Mouse (Mus musculus) macrophage (primary cell): Measurements from ENCODE around the gene Klf13. TPM values are rescaled to one million over a fixed set of nuclear protein-coding genes. Genes with fewer than 3 reads are reported as not detected.

ENCODE experiments used
- H3K27ac ChIP-seq: fragments of 350-480 bp; formaldehyde crosslinking; 2 replicates; pipeline ENCODE4 v1.9.0; 2021
- H3K36me3 ChIP-seq: fragments of 350-480 bp; formaldehyde crosslinking; 2 replicates; pipeline ENCODE4 v1.9.0; 2021; ENCODE audit errors: inconsistent target
- H3K4me3 ChIP-seq: fragments of 350-480 bp; formaldehyde crosslinking; 2 replicates; pipeline ENCODE4 v1.9.0; 2021; ENCODE audit errors: inconsistent target
- H3K79me2 ChIP-seq: fragments of 350-480 bp; formaldehyde crosslinking; 2 replicates; pipeline ENCODE4 v1.9.0; 2021; ENCODE audit errors: inconsistent target
- WGBS: methylation state at CpG from one replicate; pipeline ENCODE4 v1.1.7; 2026; ENCODE audit warnings: inconsistent platforms; ENCODE audit not compliant: missing documents; 5-methylcytosine and 5-hydroxymethylcytosine counted together
- polyA plus RNA-seq: library from polyadenylated mRNA; stranded (reverse); fragments of 250-400 nt; gene quantifications from 3 replicates; pipeline ENCODE4 v1.2.4, GENCODE M21; 2018; ENCODE audit warnings: inconsistent platforms

Gene Klf13
- polyA plus RNA-seq, 1 experiment from 2014 or later: 20.8 TPM

DNA sequence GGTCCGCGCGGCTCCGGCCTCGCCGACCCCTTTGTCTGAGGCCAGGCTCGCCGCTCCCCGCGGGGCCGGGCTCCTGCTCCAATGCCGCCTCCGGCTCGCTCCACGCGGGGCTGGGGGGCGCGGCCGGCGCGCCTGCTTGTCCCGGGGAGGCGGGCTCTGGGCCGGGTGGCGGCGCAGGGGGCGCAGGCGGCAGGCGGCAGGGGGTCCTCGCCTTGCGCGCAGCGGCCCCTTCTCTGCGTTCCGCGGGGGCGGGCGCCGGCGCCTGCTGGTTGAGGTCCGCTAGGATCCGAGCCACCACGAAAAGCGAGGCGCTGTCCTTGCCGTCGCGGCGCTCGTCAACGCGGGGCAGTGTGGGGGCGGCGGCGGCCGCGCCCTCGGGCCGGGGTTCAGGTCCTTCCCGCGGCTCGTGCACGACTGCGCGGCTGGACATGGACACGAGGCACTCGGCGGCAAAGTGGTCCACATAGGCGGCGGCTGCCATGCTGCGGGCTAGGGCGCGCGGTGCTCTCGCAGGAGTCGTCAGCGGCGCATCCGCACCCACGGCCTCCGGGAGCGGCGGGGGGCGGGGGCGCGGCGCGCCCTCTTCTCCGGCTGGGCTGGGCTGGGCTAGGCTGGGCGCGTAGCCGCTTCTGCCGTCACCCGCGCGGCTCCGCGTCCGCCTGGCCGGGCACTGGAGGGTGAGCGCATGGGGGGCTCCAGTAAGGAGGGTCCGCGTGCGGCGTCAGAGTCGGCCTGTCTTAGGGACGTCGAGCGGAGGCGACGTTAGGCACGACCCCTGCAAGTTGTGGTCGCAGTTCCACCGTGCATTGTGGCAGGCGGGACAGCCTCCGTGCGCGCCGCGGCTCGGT, 425 bp downstream of the Klf13 start:
- peak overlapping the region; percentile 28; the same call in 1 of the 2 replicates for H3K4me3 ChIP-seq
- no peak overlapping the region for H3K27ac ChIP-seq
- no peaks in the 10 kb centered on the region for H3K36me3 ChIP-seq
- peaks cover 38% of the 10 kb centered on the region for H3K79me2 ChIP-seq
- under 1% methylated on average over 109 of the region's 121 CpGs for WGBS

DNA sequence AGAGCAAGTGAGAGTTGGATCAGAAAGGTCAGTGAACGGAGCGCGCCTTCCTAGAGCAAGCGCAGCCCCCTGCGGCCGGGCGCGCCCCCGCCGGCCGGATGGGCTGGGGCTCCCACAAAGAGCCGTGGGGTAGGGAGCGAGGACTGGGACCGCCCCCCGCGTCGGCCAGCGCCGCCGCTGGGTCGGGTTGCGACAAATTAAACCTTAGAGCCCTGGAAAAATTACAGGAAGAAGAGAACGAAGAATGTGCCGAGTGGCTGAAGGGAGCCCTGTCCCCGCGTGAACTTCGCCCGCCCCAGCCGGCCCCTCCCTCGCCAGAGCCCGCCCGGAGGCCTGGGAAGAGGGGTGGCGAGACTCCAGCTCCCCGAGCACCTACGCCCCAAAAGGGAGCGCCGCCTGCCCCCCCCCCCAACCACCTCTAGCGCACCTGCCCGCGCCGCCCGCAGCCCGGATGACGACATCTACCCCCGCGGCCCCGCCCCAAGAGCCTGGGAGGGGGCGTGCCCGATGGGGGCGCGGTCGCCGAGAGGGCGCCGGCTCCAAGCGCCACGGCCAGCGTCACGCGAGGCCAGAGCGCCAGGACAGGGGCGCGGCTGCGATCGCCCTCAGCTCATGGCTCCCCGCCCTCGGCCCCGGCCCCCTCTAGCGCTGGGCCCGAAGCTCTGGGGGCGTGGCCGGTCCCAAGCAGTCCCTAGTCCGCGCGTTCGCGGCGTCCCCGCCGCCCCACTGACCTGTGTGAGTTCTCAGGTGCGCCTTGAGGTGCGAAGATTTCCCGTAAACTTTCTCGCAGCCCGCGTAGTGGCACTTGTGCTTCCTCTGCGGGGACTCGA, 1.3 kb downstream of the Klf13 start:
- peak overlapping the region; percentile 85 for H3K27ac ChIP-seq
- H3K36me3 ChIP-seq: no peaks in the 10 kb centered on the region
- peak overlapping the region; percentile 73 for H3K4me3 ChIP-seq
- H3K79me2 ChIP-seq: peaks cover 46% of the 10 kb centered on the region
- WGBS: under 1% methylated on average over 72 of the region's 88 CpGs

DNA sequence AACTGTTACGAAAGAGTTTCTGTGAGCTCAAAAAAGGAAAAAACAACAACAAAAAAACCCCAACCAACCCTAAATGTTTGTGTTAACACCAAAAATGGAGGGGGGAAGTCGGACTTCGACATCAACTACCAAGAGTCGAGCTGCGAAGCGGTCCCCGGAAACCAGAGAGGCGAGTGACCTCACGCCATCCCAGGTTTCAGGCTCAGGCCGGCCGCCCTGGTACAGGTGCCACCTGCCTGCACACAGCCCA, 1.8 kb downstream of the Klf13 start:
- 0% methylated on average over 11 of the region's 11 CpGs for WGBS
- Histone ChIP-seq H3K4me3 (peak overlapping the region; percentile 73), H3K79me2 (peaks cover 52% of the 10 kb centered on the region), H3K36me3 (no peaks in the 10 kb centered on the region), H3K27ac (peak overlapping the region; percentile 85)

DNA sequence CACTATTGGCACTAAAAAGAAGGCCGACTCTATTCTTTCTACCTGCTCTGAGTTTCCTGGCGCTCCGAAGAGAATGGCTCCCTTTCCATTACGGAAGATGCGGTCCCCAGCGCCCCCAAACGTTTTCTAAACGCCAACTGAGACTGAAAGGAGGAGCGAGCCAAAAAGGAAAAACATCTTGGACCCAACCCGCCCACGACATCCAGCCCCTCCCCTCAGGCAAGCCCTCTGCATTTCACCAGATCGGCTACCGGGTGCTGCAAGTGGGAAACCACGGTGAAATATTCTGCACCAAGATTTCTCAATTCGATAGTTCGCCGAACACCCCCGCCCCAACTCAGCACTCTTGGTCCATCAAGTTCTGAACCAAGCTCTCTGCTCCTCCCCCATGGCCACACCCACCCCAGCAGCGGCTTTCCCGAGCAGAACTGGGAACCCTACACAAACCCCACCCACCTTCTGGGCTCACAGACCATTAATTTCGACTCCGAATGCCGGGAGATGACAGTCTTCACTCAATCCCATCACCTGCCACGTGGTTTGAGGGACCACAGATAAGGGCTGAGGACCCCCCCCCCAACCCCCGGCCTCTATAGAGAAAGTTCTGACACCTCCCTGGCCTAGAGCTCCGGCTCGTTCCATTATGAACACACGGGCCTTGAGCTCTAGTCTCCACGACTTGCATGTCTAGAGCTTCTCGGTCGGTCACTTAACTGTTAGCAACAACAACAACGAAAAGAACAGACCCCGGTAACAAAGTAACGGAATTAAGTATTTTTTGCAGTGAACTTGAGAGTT, 2.3 kb downstream of the Klf13 start:
- Histone ChIP-seq H3K36me3 (no peaks in the 10 kb centered on the region), H3K4me3 (peak overlapping the region; percentile 73), H3K79me2 (peaks cover 57% of the 10 kb centered on the region), H3K27ac (peak overlapping the region; percentile 85)
- under 1% methylated on average over 33 of the region's 34 CpGs for WGBS

DNA sequence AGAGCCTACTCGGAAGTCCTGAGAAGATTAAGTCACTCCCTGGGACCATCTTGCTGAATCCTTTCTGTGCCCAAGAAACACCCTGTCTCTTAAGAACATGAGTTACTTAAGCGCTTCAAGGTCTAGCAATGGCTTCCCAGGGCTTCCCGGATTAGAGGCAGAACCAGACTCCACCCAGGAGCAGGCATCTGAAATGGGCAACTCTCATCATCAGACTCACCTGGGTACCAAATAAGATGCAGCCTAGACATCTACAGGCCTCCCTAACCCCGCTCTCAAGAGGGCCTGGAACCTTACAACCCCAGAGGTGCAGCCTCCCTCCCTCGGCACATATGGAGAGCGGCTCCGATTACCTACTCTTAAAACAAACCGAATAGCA, 2.9 kb downstream of the Klf13 start:
- H3K36me3 ChIP-seq: no peaks in the 10 kb centered on the region
- 35% methylated on average over 7 of the region's 8 CpGs for WGBS
- peaks cover 63% of the 10 kb centered on the region for H3K79me2 ChIP-seq
- H3K4me3 ChIP-seq: peak overlapping the region; percentile 73
- peak overlapping the region; percentile 85 for H3K27ac ChIP-seq

DNA sequence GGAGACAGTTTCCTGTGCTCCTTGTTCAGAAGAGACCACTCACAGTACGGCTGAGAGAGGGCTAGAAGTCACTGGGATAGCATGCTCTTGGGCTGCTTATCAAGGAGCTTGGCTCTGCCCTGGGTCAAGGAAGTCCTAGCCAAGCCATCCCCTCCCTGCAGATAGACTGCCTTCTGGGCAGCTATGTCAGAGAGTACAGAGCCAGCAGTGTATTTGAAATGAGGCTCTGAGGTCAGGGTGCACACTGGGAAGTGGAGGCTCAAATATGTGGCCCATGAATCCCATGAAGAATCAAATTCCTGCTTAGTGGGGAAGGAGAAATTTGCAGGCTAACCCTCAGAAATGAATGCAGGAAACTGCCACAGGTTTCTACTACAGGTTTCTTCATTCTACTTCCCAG, 4.2 kb downstream of the Klf13 start:
- Histone ChIP-seq H3K4me3 (no peak overlapping the region), H3K27ac (no peak overlapping the region), H3K79me2 (peaks cover 76% of the 10 kb centered on the region), H3K36me3 (no peaks in the 10 kb centered on the region)
- whole genome bisulfite sequencing: 85% methylated on average over 1 of the region's 1 CpGs

DNA sequence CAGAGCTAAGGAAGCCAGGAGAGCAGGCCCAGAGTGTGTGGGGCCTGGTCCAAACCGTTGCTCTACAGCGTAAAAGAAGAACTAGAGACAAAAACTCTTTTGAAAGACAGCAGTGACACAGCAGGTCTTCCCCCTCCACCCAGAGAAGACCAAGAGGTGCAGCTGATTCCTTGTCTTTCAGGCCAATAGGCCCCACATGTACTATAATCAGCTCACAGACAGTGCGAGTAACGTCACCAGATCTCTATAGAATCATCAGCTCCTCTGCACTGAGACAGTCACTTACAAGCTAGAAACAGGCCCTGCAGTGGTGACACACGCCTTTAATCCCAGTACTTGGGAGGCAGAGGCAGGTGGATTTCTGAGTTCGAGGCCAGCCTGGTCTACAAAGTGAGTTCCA, 4.8 kb downstream of the Klf13 start:
- no peak overlapping the region for H3K4me3 ChIP-seq
- peaks cover 82% of the 10 kb centered on the region for H3K79me2 ChIP-seq
- H3K27ac ChIP-seq: no peak overlapping the region
- WGBS: 32% methylated on average over 5 of the region's 6 CpGs
- no peaks in the 10 kb centered on the region for H3K36me3 ChIP-seq

DNA sequence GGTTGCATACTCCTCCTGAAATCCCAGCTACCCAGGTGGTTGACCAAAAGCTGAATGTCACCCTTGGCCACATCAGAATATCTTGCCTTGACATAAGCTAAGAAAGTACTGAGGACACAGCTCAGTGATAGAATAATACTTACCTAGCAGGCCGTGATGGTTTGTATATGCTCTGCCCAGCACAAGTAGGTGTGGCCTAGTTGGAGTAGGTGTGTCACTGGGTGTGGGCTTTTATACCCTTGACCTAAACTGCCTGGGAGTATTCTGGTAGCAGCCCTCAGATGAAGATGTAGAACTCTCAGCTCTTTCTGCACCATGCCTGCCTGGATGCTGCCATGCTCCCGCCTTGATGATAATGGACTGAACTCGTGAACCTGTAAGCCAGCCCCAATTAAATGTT, 6.3 kb downstream of the Klf13 start:
- 97% methylated on average over 3 of the region's 3 CpGs for WGBS
- Histone ChIP-seq H3K36me3 (no peaks in the 10 kb centered on the region), H3K79me2 (peaks cover 96% of the 10 kb centered on the region), H3K27ac (no peak overlapping the region), H3K4me3 (no peak overlapping the region)

DNA sequence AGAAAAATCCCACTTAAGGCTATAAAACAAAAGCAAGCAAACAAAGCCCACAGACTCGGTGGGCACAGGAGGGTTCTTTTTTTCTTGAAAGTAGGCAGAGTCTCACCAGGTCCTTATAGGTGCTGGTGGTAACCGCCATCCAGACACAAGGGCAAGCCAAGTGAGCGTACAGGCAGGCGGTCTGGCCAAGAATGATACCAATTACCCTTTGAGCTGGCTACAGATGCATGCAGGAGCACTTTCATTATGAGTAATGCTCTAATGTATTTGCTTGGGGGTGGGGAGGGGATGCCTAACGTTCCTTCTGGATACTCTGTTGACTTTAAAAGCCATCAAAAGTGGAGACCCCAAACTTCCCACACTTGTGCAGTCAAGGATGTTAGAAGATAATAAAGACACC, 7.9 kb downstream of the Klf13 start:
- WGBS: 91% methylated on average over 5 of the region's 5 CpGs
- peaks cover 100% of the 10 kb centered on the region for H3K79me2 ChIP-seq
- H3K36me3 ChIP-seq: no peaks in the 10 kb centered on the region
- no peak overlapping the region for H3K4me3 ChIP-seq
- no peak overlapping the region for H3K27ac ChIP-seq

DNA sequence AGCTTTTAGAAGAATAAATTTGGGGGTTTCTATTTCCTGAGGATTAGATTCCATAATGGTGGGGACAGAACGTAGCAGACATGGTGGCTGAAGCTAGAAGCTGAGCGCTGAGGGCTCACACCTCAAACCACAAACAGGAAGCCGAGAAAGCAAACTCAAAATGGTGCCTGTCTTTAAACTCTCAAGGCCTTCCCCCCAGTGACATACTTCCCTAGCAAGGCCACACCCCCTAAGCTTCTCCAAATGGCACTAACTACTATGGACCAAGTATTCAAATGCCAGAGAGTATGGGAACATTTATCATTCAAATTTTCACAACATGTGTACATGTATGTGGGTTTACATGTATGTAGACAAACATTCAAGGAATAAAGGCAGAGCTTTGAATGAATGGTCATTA, 8.6 kb downstream of the Klf13 start:
- Histone ChIP-seq H3K27ac (no peak overlapping the region), H3K4me3 (no peak overlapping the region), H3K36me3 (no peaks in the 10 kb centered on the region), H3K79me2 (peaks cover 100% of the 10 kb centered on the region)
- 13% methylated on average over 3 of the region's 3 CpGs for WGBS

DNA sequence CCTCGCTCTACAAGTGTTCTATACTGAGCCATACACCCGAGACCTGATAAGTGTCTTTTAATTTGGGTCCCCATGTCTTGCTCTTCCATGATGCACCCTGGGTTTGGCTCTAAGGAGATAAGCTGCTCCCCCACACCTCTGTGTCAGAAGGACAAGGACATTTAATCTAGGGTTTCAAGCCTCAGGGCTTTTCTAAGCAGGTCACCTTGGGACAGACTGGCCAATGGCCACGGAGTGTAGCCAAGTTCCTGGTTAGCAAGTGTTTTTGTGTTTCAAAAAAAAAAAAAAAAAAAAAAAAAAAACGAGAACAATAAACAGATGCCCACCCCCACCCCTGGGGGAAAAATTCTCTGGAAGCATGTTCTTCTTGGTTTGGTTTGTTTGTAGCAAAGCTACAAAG, 9.6 kb downstream of the Klf13 start:
- Histone ChIP-seq H3K36me3 (no peaks in the 10 kb centered on the region), H3K27ac (no peak overlapping the region), H3K79me2 (peaks cover 100% of the 10 kb centered on the region), H3K4me3 (no peak overlapping the region)
- 93% methylated on average over 2 of the region's 4 CpGs for WGBS

DNA sequence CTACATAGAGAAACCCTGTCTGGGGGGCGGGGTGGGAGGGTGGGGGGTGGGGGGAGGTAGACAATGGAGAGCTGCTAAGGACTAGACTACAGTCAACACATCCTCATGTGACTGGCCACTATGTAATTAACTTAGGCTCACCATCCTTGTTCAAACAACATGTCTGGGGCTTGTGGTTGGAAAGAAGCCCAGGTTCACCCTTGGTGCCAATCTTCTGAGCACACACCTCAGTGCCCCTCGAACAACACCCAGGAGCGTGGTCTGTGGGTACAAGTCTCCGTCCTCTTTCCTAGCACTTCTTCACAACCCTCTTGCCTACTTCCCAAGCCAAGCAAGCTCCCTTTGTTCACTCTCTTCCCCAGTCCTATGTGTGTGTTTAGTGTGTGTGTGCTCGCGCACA, 11.6 kb downstream of the Klf13 start:
- peaks cover 100% of the 10 kb centered on the region for H3K79me2 ChIP-seq
- H3K27ac ChIP-seq: no peak overlapping the region
- H3K4me3 ChIP-seq: no peak overlapping the region
- WGBS: 100% methylated on average over 5 of the region's 6 CpGs
- no peaks in the 10 kb centered on the region for H3K36me3 ChIP-seq

DNA sequence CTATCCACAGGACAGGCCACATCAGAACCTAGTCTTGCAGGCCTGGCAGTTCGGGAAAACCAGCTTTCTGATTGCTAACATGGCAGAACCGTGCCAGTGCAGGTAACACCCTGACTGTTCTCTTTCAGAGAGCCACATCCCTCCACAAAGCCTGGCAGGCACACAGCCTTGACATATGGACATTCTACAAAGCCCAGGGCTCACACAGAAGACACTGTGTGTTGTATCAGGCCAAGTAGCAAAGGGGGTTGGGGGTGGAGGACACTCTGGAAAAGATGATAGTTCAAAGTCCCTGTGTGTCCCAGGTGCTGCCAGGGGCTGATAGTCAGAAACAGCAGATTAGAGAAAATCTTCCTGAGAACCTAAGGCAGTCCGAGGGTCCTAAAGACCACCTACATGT, 12.2 kb downstream of the Klf13 start:
- Histone ChIP-seq H3K4me3 (no peak overlapping the region), H3K79me2 (peaks cover 100% of the 10 kb centered on the region), H3K36me3 (no peaks in the 10 kb centered on the region), H3K27ac (no peak overlapping the region)
- WGBS: 88% methylated on average over 3 of the region's 3 CpGs

DNA sequence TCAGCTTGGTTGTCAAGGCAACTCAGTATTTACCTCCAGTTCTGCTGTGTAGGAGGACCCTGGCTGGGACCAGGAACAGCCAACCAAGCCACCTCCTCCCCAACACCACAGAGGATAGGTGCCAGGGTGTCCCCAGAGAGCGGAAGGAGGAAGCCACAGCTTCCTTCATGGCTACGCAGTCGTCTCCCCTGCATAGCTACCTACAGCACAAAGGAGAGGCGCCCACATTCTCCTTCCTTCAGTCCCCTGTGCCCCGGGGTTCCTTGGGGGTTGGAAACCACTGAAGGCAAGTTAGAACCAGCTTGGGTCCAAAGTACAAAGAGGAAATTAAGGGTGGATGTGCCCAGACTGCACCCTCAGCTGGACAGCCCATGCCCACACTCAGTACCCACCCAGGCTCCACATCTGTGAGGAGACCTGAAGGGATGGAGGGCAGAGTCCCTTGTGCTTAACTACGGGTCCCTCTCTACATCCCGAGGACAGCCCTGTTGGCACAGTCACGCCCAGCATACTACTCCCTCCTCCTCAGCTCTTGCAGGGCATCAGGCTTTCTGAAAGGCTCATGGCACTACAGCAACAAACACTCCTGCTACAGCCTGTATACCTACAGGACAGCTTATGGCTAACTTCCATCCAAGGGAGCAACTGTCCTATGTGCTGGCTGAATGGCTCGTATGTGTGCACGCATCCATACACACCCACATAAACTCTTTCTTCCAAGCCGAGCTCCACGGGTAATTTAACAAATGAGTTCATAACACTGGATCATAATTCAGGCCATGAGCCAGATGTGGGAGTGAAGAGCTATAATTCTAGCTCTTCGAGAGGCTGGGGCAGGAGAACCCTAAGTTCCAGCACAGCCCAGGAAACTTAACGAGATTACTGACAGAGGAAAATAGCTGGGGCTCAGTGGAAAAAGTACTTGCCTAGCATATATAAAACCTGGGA, 13.0 kb downstream of the Klf13 start:
- no peak overlapping the region for H3K27ac ChIP-seq
- 32% methylated on average over 13 of the region's 14 CpGs for WGBS
- peaks cover 100% of the 10 kb centered on the region for H3K79me2 ChIP-seq
- no peak overlapping the region for H3K4me3 ChIP-seq
- 0 out of 2 replicates have a peak, but pooled peaks cover 7% of the 10 kb centered on the region for H3K36me3 ChIP-seq
